Mouse (Mus musculus) ES-E14 (cell line): ENCODE results near the gene Rnpep.

Experiments used
- CHD2 ChIP-seq: IDR thresholded peaks from 2 replicates; pipeline ENCODE4 v1.6.1; 2014; ENCODE audit warnings: mild to moderate bottlenecking, low read depth, low read length, inconsistent platforms
- HCFC1 ChIP-seq: IDR thresholded peaks from 2 replicates; pipeline ENCODE4 v1.6.1; 2012; ENCODE audit warnings: low read length, inconsistent platforms, borderline replicate concordance; ENCODE audit not compliant: insufficient read depth
- ZC3H11A ChIP-seq: IDR thresholded peaks from 2 replicates; pipeline ENCODE4 v1.6.1; 2012; ENCODE audit warnings: low read depth, mild to moderate bottlenecking, inconsistent platforms, low read length, borderline replicate concordance

- TF ChIP-seq ZC3H11A (no peak), CHD2 (no peak), HCFC1 (no peak)
Measured at GRCm38 (mm10) chr1:135250706-135251105, 33.2 kb downstream of the Rnpep start.
